Mouse (Mus musculus) c-Kit-negative CD71-positive TER-119-positive erythroid progenitor cells, embryonic 14.5 days (primary cell): ENCODE measurements at regions not wholly inside any gene's neighbourhood (a gene's known extent, or its start where the extent isn't known, plus 50 kb on each side); places are given as distances from the start of the nearest gene placed in this dataset.

ENCODE experiments used
- DNase-seq: peaks from one replicate; pipeline ENCODE4 v3.0.0-alpha.2; 2013; ENCODE audit warnings: low read depth, low spot score

- no peak for DNase-seq
Measured at GRCm38 (mm10) chr9:46636261-46637010, 316.6 kb upstream of the 4931429L15Rik start.

- DNase-seq: no peak
Measured at GRCm38 (mm10) chr9:46633952-46634351, 314.2 kb upstream of the 4931429L15Rik start.

- DNase-seq: no peak
Measured at GRCm38 (mm10) chr9:46632576-46632975, 312.8 kb upstream of the 4931429L15Rik start.

- no peak for DNase-seq
Measured at GRCm38 (mm10) chr9:46622255-46622654, 302.5 kb upstream of the 4931429L15Rik start.

- DNase-seq: no peak
Measured at GRCm38 (mm10) chr9:46621851-46622250, 302.1 kb upstream of the 4931429L15Rik start.

- DNase-seq: no peak
Measured at GRCm38 (mm10) chr9:46610101-46611005, 290.6 kb upstream of the 4931429L15Rik start.

- DNase-seq: no peak
Measured at GRCm38 (mm10) chr9:46608695-46609094, 288.9 kb upstream of the 4931429L15Rik start.

- no peak for DNase-seq
Measured at GRCm38 (mm10) chr9:46600803-46601202, 281.0 kb upstream of the 4931429L15Rik start.

GRCm38 (mm10) chr9:46599931-46600708, 280.3 kb upstream of the 4931429L15Rik start:
- no peak for DNase-seq

- DNase-seq: no peak
Measured at GRCm38 (mm10) chr9:46598518-46598917, 278.7 kb upstream of the 4931429L15Rik start.

GRCm38 (mm10) chr9:46593444-46593843, 273.7 kb upstream of the 4931429L15Rik start:
- no peak for DNase-seq

- DNase-seq: no peak
Measured at GRCm38 (mm10) chr9:46592908-46593307, 273.1 kb upstream of the 4931429L15Rik start.

GRCm38 (mm10) chr9:46586818-46587217, 267.0 kb upstream of the 4931429L15Rik start:
- no peak for DNase-seq

GRCm38 (mm10) chr9:46581844-46582243, 262.1 kb upstream of the 4931429L15Rik start:
- DNase-seq: no peak

GRCm38 (mm10) chr9:46562301-46562700, 242.5 kb upstream of the 4931429L15Rik start:
- DNase-seq: no peak

- DNase-seq: no peak
Measured at GRCm38 (mm10) chr9:46558481-46558880, 238.7 kb upstream of the 4931429L15Rik start.

GRCm38 (mm10) chr9:46557781-46558180, 238.0 kb upstream of the 4931429L15Rik start:
- DNase-seq: no peak

GRCm38 (mm10) chr9:46555156-46555555, 235.4 kb upstream of the 4931429L15Rik start:
- DNase-seq: no peak

GRCm38 (mm10) chr9:46554586-46555152, 234.9 kb upstream of the 4931429L15Rik start:
- DNase-seq: no peak

GRCm38 (mm10) chr9:46549416-46549815, 229.6 kb upstream of the 4931429L15Rik start:
- no peak for DNase-seq

- no peak for DNase-seq
Measured at GRCm38 (mm10) chr9:46544326-46544725, 224.5 kb upstream of the 4931429L15Rik start.
